Mouse (Mus musculus): ENCODE data around the gene Ier3.

Ier3 gene

GRCm38 (mm10) chr17:35821439-35822430, at the start of gene Ier3:
Gene Ier3, plus strand, starts transcription at chr17:35821684.
- in situ Hi-C loops (cut with MboI; ENCODE audit: low pct_unique_long_range_greater_than_20kb in 1 of 2, low sequenced_read_pairs in 2 of 2, unreplicated experiment in 1 of 2) = no loop called here

GRCm38 (mm10) chr17:35776811-35777609, 44.5 kb upstream of the Ier3 start:
- in situ Hi-C loops (cut with MboI; ENCODE audit: low pct_unique_long_range_greater_than_20kb in 1 of 2, low sequenced_read_pairs in 2 of 2, unreplicated experiment in 1 of 2) = no loop called here

- in situ Hi-C loops (cut with MboI; ENCODE audit: low pct_unique_long_range_greater_than_20kb in 1 of 2, low sequenced_read_pairs in 2 of 2, unreplicated experiment in 1 of 2) = no loop called here
Observed at GRCm38 (mm10) chr17:35778965-35779364, 42.5 kb upstream of the Ier3 start.

GRCm38 (mm10) chr17:35779466-35780205, 41.8 kb upstream of the Ier3 start:
- in situ Hi-C loops (cut with MboI; ENCODE audit: low pct_unique_long_range_greater_than_20kb in 1 of 2, low sequenced_read_pairs in 2 of 2, unreplicated experiment in 1 of 2) = no loop called here

- in situ Hi-C loops (cut with MboI; ENCODE audit: low pct_unique_long_range_greater_than_20kb in 1 of 2, low sequenced_read_pairs in 2 of 2, unreplicated experiment in 1 of 2) = no loop called here
Observed at GRCm38 (mm10) chr17:35780362-35780761, 41.1 kb upstream of the Ier3 start.

GRCm38 (mm10) chr17:35782398-35782797, 39.1 kb upstream of the Ier3 start:
- in situ Hi-C loops (cut with MboI; ENCODE audit: low pct_unique_long_range_greater_than_20kb in 1 of 2, low sequenced_read_pairs in 2 of 2, unreplicated experiment in 1 of 2) = no loop called here

GRCm38 (mm10) chr17:35782924-35783323, 38.6 kb upstream of the Ier3 start:
- in situ Hi-C loops (cut with MboI; ENCODE audit: low pct_unique_long_range_greater_than_20kb in 1 of 2, low sequenced_read_pairs in 2 of 2, unreplicated experiment in 1 of 2) = no loop called here

- in situ Hi-C loops (cut with MboI; ENCODE audit: low pct_unique_long_range_greater_than_20kb in 1 of 2, low sequenced_read_pairs in 2 of 2, unreplicated experiment in 1 of 2) = no loop called here
Observed at GRCm38 (mm10) chr17:35783944-35784343, 37.5 kb upstream of the Ier3 start.

- in situ Hi-C loops (cut with MboI; ENCODE audit: low pct_unique_long_range_greater_than_20kb in 1 of 2, low sequenced_read_pairs in 2 of 2, unreplicated experiment in 1 of 2) = no loop called here
Observed at GRCm38 (mm10) chr17:35785140-35785539, 36.3 kb upstream of the Ier3 start.

- in situ Hi-C loops (cut with MboI; ENCODE audit: low pct_unique_long_range_greater_than_20kb in 1 of 2, low sequenced_read_pairs in 2 of 2, unreplicated experiment in 1 of 2) = no loop called here
Observed at GRCm38 (mm10) chr17:35787493-35787892, 34.0 kb upstream of the Ier3 start.

GRCm38 (mm10) chr17:35788025-35788424, 33.5 kb upstream of the Ier3 start:
- in situ Hi-C loops (cut with MboI; ENCODE audit: low pct_unique_long_range_greater_than_20kb in 1 of 2, low sequenced_read_pairs in 2 of 2, unreplicated experiment in 1 of 2) = no loop called here

GRCm38 (mm10) chr17:35790933-35791332, 30.6 kb upstream of the Ier3 start:
- in situ Hi-C loops (cut with MboI; ENCODE audit: low pct_unique_long_range_greater_than_20kb in 1 of 2, low sequenced_read_pairs in 2 of 2, unreplicated experiment in 1 of 2) = no loop called here

GRCm38 (mm10) chr17:35792837-35793236, 28.6 kb upstream of the Ier3 start:
- in situ Hi-C loops (cut with MboI; ENCODE audit: low pct_unique_long_range_greater_than_20kb in 1 of 2, low sequenced_read_pairs in 2 of 2, unreplicated experiment in 1 of 2) = no loop called here

- in situ Hi-C loops (cut with MboI; ENCODE audit: low pct_unique_long_range_greater_than_20kb in 1 of 2, low sequenced_read_pairs in 2 of 2, unreplicated experiment in 1 of 2) = no loop called here
Observed at GRCm38 (mm10) chr17:35795099-35795498, 26.4 kb upstream of the Ier3 start.

- in situ Hi-C loops (cut with MboI; ENCODE audit: low pct_unique_long_range_greater_than_20kb in 1 of 2, low sequenced_read_pairs in 2 of 2, unreplicated experiment in 1 of 2) = no loop called here
Observed at GRCm38 (mm10) chr17:35795656-35796055, 25.8 kb upstream of the Ier3 start.

- in situ Hi-C loops (cut with MboI; ENCODE audit: low pct_unique_long_range_greater_than_20kb in 1 of 2, low sequenced_read_pairs in 2 of 2, unreplicated experiment in 1 of 2) = no loop called here
Observed at GRCm38 (mm10) chr17:35796835-35797234, 24.6 kb upstream of the Ier3 start.

GRCm38 (mm10) chr17:35800905-35801304, 20.6 kb upstream of the Ier3 start:
- in situ Hi-C loops (cut with MboI; ENCODE audit: low pct_unique_long_range_greater_than_20kb in 1 of 2, low sequenced_read_pairs in 2 of 2, unreplicated experiment in 1 of 2) = no loop called here

GRCm38 (mm10) chr17:35803020-35803419, 18.5 kb upstream of the Ier3 start:
- in situ Hi-C loops (cut with MboI; ENCODE audit: low pct_unique_long_range_greater_than_20kb in 1 of 2, low sequenced_read_pairs in 2 of 2, unreplicated experiment in 1 of 2) = no loop called here
